Mouse (Mus musculus) left cerebral cortex, adult 8-10 months (tissue): ENCODE results near the gene Telo2. TPM values are rescaled to one million over a fixed set of nuclear protein-coding genes. Genes with fewer than 3 reads are reported as not detected.

Experiments used
- total RNA-seq, 4 experiments: library from RNA; stranded (reverse); gene quantifications; 2 replicates each; pipeline ENCODE4 v1.2.4; 2022

Telo2 gene
- total RNA-seq, 4 experiments from 2014 or later, result 22.6 to 34.6 (median 28.6) TPM

Other genes with a start within 250 kb of the Telo2 start
- gene Igfals, start 250.0 kb downstream of the Telo2 start, total RNA-seq, result under 1 TPM in 2 of 4 experiments, not detected in 2; 0.17 to 0.25 TPM
- gene Nubp2, start 229.6 kb downstream of the Telo2 start, total RNA-seq, result 10 to 100 TPM; 28.1 to 33.7 (median 32.0) TPM
- 10 to 100 TPM; 51.6 to 57.5 (median 55.3) TPM for gene Spsb3, start 229.3 kb downstream of the Telo2 start, total RNA-seq
- 10 to 100 TPM; 44.3 to 57.5 (median 48.6) TPM for gene Eme2, start 220.9 kb downstream of the Telo2 start, total RNA-seq
- gene Mrps34, start 220.9 kb downstream of the Telo2 start, total RNA-seq, result 10 to 100 TPM; 65.0 to 73.3 (median 69.1) TPM
- 10 to 100 TPM; 43.5 to 59.7 (median 55.1) TPM for gene Nme3, start 219.5 kb downstream of the Telo2 start, total RNA-seq
- 100 to 1,000 TPM; 348 to 379 (median 363) TPM for gene Mapk8ip3, start 179.0 kb downstream of the Telo2 start, total RNA-seq
- gene Jpt2, start 155.3 kb downstream of the Telo2 start, total RNA-seq, result 1 to 10 TPM; 5.4 to 7.7 (median 7.0) TPM
- 10 to 100 TPM; 25.7 to 28.9 (median 26.7) TPM for gene Cramp1l, start 100.2 kb downstream of the Telo2 start, total RNA-seq
- gene Ift140, start 99.9 kb downstream of the Telo2 start, total RNA-seq, result 10 to 100 TPM; 17.4 to 21.5 (median 20.3) TPM
- 10 to 100 TPM in 3 of 4 experiments, 1 to 10 TPM in 1; 7.5 to 11.2 (median 10.6) TPM for gene Tmem204, start 32.4 kb downstream of the Telo2 start, total RNA-seq
- gene Ptx4, start 4.8 kb upstream of the Telo2 start, total RNA-seq, result under 1 TPM; 0.65 to 0.96 (median 0.75) TPM
- 10 to 100 TPM; 50.0 to 54.5 (median 51.1) TPM for gene Clcn7, start 17.4 kb upstream of the Telo2 start, total RNA-seq
- gene Ccdc154, start 46.5 kb upstream of the Telo2 start, total RNA-seq, result not detected
- gene Gm38655, start 59.5 kb upstream of the Telo2 start, total RNA-seq, result under 1 TPM in 1 of 4 experiments, not detected in 3; 0.42 TPM
- 10 to 100 TPM; 17.7 to 19.9 (median 19.6) TPM for gene BC003965, start 68.6 kb upstream of the Telo2 start, total RNA-seq
- 10 to 100 TPM; 37.0 to 40.0 (median 37.8) TPM for gene Unkl, start 72.4 kb upstream of the Telo2 start, total RNA-seq
- 10 to 100 TPM; 73.0 to 83.6 (median 76.1) TPM for gene Gnptg, start 124.2 kb upstream of the Telo2 start, total RNA-seq
- 10 to 100 TPM; 18.4 to 26.5 (median 24.7) TPM for gene Tsr3, start 124.2 kb upstream of the Telo2 start, total RNA-seq
- gene Baiap3, start 140.4 kb upstream of the Telo2 start, total RNA-seq, result 10 to 100 TPM; 14.5 to 33.9 (median 31.2) TPM
- 100 to 1,000 TPM; 228 to 239 (median 235) TPM for gene Ube2i, start 158.7 kb upstream of the Telo2 start, total RNA-seq
- not detected for gene Prss34, start 182.4 kb upstream of the Telo2 start, total RNA-seq
- not detected for gene Prss28, start 192.7 kb upstream of the Telo2 start, total RNA-seq
- not detected for gene Prss29, start 202.7 kb upstream of the Telo2 start, total RNA-seq
- gene Tpsab1, start 229.6 kb upstream of the Telo2 start, total RNA-seq, result not detected